Mouse (Mus musculus) liver, postnatal 0 days (tissue): Measurements from ENCODE around the gene 1110065P20Rik. TPM values are rescaled to one million over a fixed set of nuclear protein-coding genes. Genes with fewer than 3 reads are reported as not detected.

ENCODE experiments used
- ATAC-seq: fragments of 200-750 bp; cut with Nextera tagmentation; 2 replicates; pipeline ENCODE4 v1.8.0; 2017; ENCODE audit warnings: mild to moderate bottlenecking, moderate library complexity
- DNase-seq: peaks from one replicate; pipeline ENCODE4 v3.0.0-alpha.2; 2016
- H3K27ac ChIP-seq: fragments of 300-500 bp; sonication (generic); 2 replicates; pipeline ENCODE4 v1.5.1; 2014; ENCODE audit warnings: antibody characterized with exemption, moderate library complexity, mild to moderate bottlenecking, low read depth
- H3K27me3 ChIP-seq: fragments of 300-500 bp; sonication (generic); 2 replicates; pipeline ENCODE4 v1.6.1; 2014; ENCODE audit warnings: low read length, control low read depth, mixed read lengths; ENCODE audit not compliant: insufficient read depth
- H3K36me3 ChIP-seq: fragments of 300-500 bp; sonication (generic); replicated peaks from 2 replicates; pipeline ENCODE4 v1.6.1; 2014; ENCODE audit warnings: mild to moderate bottlenecking, control low read depth, low read length, moderate library complexity, mixed read lengths; ENCODE audit not compliant: insufficient read depth
- H3K4me1 ChIP-seq: fragments of 300-500 bp; sonication (generic); 2 replicates; pipeline ENCODE4 v1.6.1; 2014; ENCODE audit warnings: antibody characterized with exemption, mild to moderate bottlenecking, control low read depth; ENCODE audit not compliant: insufficient read depth
- H3K4me2 ChIP-seq: fragments of 300-500 bp; sonication (generic); 2 replicates; pipeline ENCODE4 v1.6.1; 2014; ENCODE audit warnings: low read depth, mild to moderate bottlenecking, low read length, moderate library complexity, mixed read lengths
- H3K4me3 ChIP-seq: fragments of 300-500 bp; sonication (generic); 2 replicates; pipeline ENCODE4 v1.5.1; 2014; ENCODE audit warnings: low read depth, low read length
- H3K9ac ChIP-seq: fragments of 300-500 bp; sonication (generic); replicated peaks from 2 replicates; pipeline ENCODE4 v1.6.1; 2014; ENCODE audit warnings: mild to moderate bottlenecking, moderate library complexity
- H3K9me3 ChIP-seq: fragments of 300-500 bp; sonication (generic); 2 replicates; pipeline ENCODE4 v1.6.1; 2016; ENCODE audit warnings: mild to moderate bottlenecking, control low read depth, low read length, mixed read lengths
- CTCF ChIP-seq: sonication (generic); IDR thresholded peaks from 2 replicates; pipeline ENCODE4 v1.5.1; 2016; ENCODE audit warnings: antibody characterized with exemption, low read depth
- EP300 ChIP-seq: IDR thresholded peaks from 2 replicates; pipeline ENCODE4 v1.6.1; 2016; ENCODE audit warnings: antibody characterized with exemption, low read depth, mild to moderate bottlenecking
- WGBS: fragments of 180-500 bp; shearing (Covaris S2); extraction: QIAGEN DNeasy Blood & Tissue Kit; methylation state at CpG from one replicate; pipeline ENCODE4 v1.1.7; 2014; ENCODE audit not compliant: insufficient replicate concordance; 5-methylcytosine and 5-hydroxymethylcytosine counted together
- polyA plus RNA-seq: library from polyadenylated mRNA; unstranded; fragments of >200 nt; fragmentation: Nextera tagmentation; extraction: Ambion mirVana; gene quantifications from 2 replicates; pipeline ENCODE4 v1.2.1, GENCODE M21; 2015

1110065P20Rik gene
- polyA plus RNA-seq, 1 experiment from 2014 or later = 19.1 TPM

GRCm38 (mm10) chr4:124811347-124811975, 39.5 kb downstream of the 1110065P20Rik start:
- 77% methylated on average over 9 of the region's 9 CpGs for WGBS
- peaks cover 19% of the 10 kb centered on the region for H3K36me3 ChIP-seq

DNA sequence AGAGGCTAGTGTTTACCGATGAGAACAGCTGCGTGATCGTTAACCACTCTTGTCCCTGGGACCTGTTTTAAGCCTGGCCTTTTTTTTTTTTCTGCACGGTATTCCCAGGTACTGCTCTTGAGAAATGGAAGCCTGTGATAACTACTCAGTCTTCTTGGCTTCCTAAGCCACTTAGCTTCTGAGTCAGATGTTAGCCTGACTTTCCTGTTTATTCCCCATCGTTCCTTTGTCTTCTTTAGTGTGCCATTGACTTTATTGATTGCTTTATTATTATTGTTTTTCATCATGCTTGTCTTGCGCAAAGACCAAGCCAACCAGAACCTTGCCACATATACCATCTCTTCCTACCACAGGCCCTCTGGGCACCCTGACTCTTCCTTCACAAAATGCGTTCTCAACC, 40.9 kb downstream of the 1110065P20Rik start:
- TF ChIP-seq EP300 (no peak), CTCF (no peak)
- Histone ChIP-seq H3K4me2 (no peak overlapping the region), H3K9ac (no peak overlapping the region), H3K36me3 (peaks cover 27% of the 10 kb centered on the region), H3K27ac (0 out of 2 replicates have a peak overlapping the region, but pooled peaks have one; percentile 13), H3K4me1 (peaks cover 34% of the 10 kb centered on the region), H3K4me3 (no peak overlapping the region), H3K27me3 (no peaks in the 10 kb centered on the region), H3K9me3 (no peaks in the 10 kb centered on the region)
- ATAC-seq (no peak), DNase-seq (no peak)
- 70% methylated on average over 7 of the region's 7 CpGs for WGBS

More at GRCm38 (mm10) chr4:124811347-124811975, 39.5 kb downstream of the 1110065P20Rik start:
- Histone ChIP-seq H3K4me1 (peaks cover 30% of the 10 kb centered on the region), H3K4me2 (no peak overlapping the region), H3K9me3 (no peaks in the 10 kb centered on the region), H3K4me3 (no peak overlapping the region), H3K27ac (no peak overlapping the region), H3K9ac (no peak overlapping the region), H3K27me3 (no peaks in the 10 kb centered on the region)
- TF ChIP-seq EP300 = no peak
- TF ChIP-seq CTCF = no peak
- DNase-seq (no peak), ATAC-seq (no peak)

GRCm38 (mm10) chr4:124809136-124809883, 41.7 kb downstream of the 1110065P20Rik start:
- DNase-seq = no peak
- TF ChIP-seq CTCF = no peak
- TF ChIP-seq EP300 = no peak
- no peak overlapping the region for H3K4me3 ChIP-seq
- peak overlapping the region; percentile 28; the same call in 1 of the 2 replicates for H3K4me2 ChIP-seq
- WGBS = 39% methylated on average over 9 of the region's 9 CpGs
- H3K4me1 ChIP-seq = peaks cover 34% of the 10 kb centered on the region
- H3K9me3 ChIP-seq = no peaks in the 10 kb centered on the region
- H3K36me3 ChIP-seq = peaks cover 31% of the 10 kb centered on the region
- H3K27ac ChIP-seq = peak overlapping the region; percentile 13
- H3K9ac ChIP-seq = no peak overlapping the region; the same call in 1 of the 2 replicates
- H3K27me3 ChIP-seq = no peaks in the 10 kb centered on the region
- peak; percentile 38 for ATAC-seq

GRCm38 (mm10) chr4:124808511-124808910, 42.5 kb downstream of the 1110065P20Rik start:
- peak overlapping the region; percentile 42; the same call in 1 of the 2 replicates for H3K4me2 ChIP-seq
- WGBS = 64% methylated on average over 5 of the region's 5 CpGs
- H3K27me3 ChIP-seq = no peaks in the 10 kb centered on the region
- peaks cover 36% of the 10 kb centered on the region for H3K4me1 ChIP-seq
- no peak for ATAC-seq
- no peak overlapping the region for H3K9ac ChIP-seq
- no peaks in the 10 kb centered on the region for H3K9me3 ChIP-seq
- H3K27ac ChIP-seq = peak overlapping the region; percentile 13
- TF ChIP-seq CTCF (no peak), EP300 (no peak)
- DNase-seq = no peak
- H3K4me3 ChIP-seq = no peak overlapping the region
- H3K36me3 ChIP-seq = peaks cover 31% of the 10 kb centered on the region

DNA sequence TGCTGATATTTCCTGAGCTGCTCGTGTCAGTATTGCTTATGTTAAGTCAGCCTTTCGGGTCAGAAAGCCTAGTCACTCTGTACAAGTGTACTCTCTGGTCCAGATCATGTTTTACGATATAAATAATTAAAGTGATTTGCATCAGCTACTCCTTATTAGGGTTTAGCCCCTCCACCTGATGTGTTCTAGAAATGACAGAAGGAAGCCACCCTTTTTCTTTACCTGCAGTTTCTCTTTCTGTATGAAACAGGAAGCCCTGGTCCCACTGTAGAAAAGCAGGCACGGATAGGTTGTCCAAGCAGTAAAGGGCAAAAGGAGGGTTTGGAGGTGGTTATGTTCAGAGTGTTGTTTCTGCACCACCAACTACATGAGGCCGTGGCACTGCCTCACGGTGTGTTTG, 47.6 kb downstream of the 1110065P20Rik start:
- Histone ChIP-seq H3K27ac (peak overlapping the region; percentile 99), H3K9ac (peak overlapping the region; percentile 95), H3K4me3 (peak overlapping the region; percentile 94), H3K9me3 (no peaks in the 10 kb centered on the region), H3K36me3 (peaks cover 42% of the 10 kb centered on the region), H3K4me1 (peaks cover 21% of the 10 kb centered on the region), H3K4me2 (peak overlapping the region; percentile 98), H3K27me3 (no peaks in the 10 kb centered on the region)
- WGBS = 46% methylated on average over 6 of the region's 6 CpGs
- no peak for TF ChIP-seq CTCF
- ATAC-seq = no peak
- DNase-seq = no peak
